ENCODE assay signal across 9 mouse cellular contexts in the genomic region with DNA sequence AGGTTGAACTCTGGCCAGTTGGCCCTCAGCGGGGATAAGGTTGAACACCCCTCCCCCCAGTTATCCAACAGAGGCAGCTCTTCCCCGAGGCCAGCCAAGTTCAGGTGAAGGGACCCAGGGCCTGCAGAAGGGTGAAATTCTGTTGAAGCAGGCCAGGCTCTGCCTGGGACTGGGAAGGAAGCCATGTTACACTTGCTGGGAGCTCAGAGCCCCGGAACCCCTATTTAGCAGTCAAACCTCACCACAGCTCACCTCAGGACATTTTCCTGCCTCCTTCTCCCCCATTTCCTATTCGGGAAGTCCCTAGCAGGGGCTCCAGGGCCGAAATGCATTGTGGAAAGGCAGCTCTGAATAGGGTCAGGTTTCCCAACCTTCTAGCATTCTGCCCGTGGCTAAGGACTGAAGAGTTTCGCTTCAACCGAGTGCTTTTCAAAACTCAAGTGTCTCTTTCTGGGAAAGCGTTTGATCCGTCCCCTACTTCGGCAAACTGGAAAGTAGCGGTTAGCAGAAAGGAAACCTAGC. TPM values are rescaled to one million over a fixed set of nuclear protein-coding genes. Genes with fewer than 3 reads are reported as not detected.
A peak's percentile ranks its signal among the peaks of the same experiment; 100 is the strongest.
DNase-seq lines count a peak whose midpoint lies in the region; ATAC-seq lines count a peak whose summit lies in the region.
"Had no signal": no experiment of that assay in that cellular context is flagged by ENCODE, and none has a peak within 500 bp of the region (broad histone marks: within the 10 kb centered on the region; RNA-seq: fewer than 3 reads in every experiment).

No protein-coding gene starts in this region.

- intact Hi-C loops in gastrocnemius, postnatal 36 days (cut with DNase I), result loop anchor here (10.0 kb wide), 1 partner anchor 502 kb away; no protein-coding TSS in a partner anchor

- no peak overlapping the region for H3K27ac ChIP-seq in heart, embryonic 12.5 days (ENCODE audit: poor library complexity, severe bottlenecking)
- H3K27ac ChIP-seq in hindbrain, embryonic 11.5 days (ENCODE audit: low read depth, low read length), result peak overlapping the region; percentile 80
- no peak overlapping the region for H3K27ac ChIP-seq in limb, embryonic 12.5 days
- H3K27ac ChIP-seq in midbrain, embryonic 15.5 days, result peak overlapping the region; percentile 73

- H3K36me3 ChIP-seq in heart, embryonic 12.5 days, result no peaks in the 10 kb centered on the region
- no peaks in the 10 kb centered on the region for H3K36me3 ChIP-seq in hindbrain, embryonic 11.5 days (ENCODE audit: control insufficient read depth, insufficient read depth, low read length)
- no peaks in the 10 kb centered on the region for H3K36me3 ChIP-seq in limb, embryonic 12.5 days
- H3K36me3 ChIP-seq in midbrain, embryonic 15.5 days (replicated peaks), result no peaks in the 10 kb centered on the region

- H3K4me3 ChIP-seq in heart, embryonic 12.5 days, result peak overlapping the region; percentile 38; the same call in 1 of the 2 replicates
- H3K4me3 ChIP-seq in hindbrain, embryonic 11.5 days (ENCODE audit: low read depth, low read length), result peak overlapping the region; percentile 26
- H3K4me3 ChIP-seq in limb, embryonic 12.5 days (replicated peaks), result 0 out of 2 replicates have a peak overlapping the region, but pooled peaks have one; percentile 0
- H3K4me3 ChIP-seq in midbrain, embryonic 15.5 days, result peak overlapping the region; percentile 28

- no peak for ATAC-seq in heart, embryonic 12.5 days (ENCODE audit: insufficient number of reproducible peaks, low FRiP score)
- no peak for ATAC-seq in hindbrain, embryonic 11.5 days (ENCODE audit: low FRiP score)
- no peak for ATAC-seq in limb, embryonic 12.5 days (ENCODE audit: insufficient number of reproducible peaks, insufficient read depth, low FRiP score, low TSS enrichment, low read depth)
- no peak for ATAC-seq in midbrain, embryonic 15.5 days (replicated peaks)

- no peaks in the 10 kb centered on the region for H3K9me3 ChIP-seq in heart, embryonic 12.5 days (replicated peaks)
- H3K9me3 ChIP-seq in hindbrain, embryonic 11.5 days (ENCODE audit: control insufficient read depth, low read length), result no peaks in the 10 kb centered on the region
- H3K9me3 ChIP-seq in limb, embryonic 12.5 days, result no peaks in the 10 kb centered on the region
- no peaks in the 10 kb centered on the region for H3K9me3 ChIP-seq in midbrain, embryonic 15.5 days

- peaks cover 66% of the 10 kb centered on the region for H3K27me3 ChIP-seq in heart, embryonic 12.5 days (replicated peaks)
- H3K27me3 ChIP-seq in hindbrain, embryonic 11.5 days (ENCODE audit: control insufficient read depth, insufficient read depth, low read length), result peaks cover 11% of the 10 kb centered on the region; the same call in 1 of the 2 replicates
- H3K27me3 ChIP-seq in limb, embryonic 12.5 days, result peaks cover 99% of the 10 kb centered on the region
- peaks cover 25% of the 10 kb centered on the region for H3K27me3 ChIP-seq in midbrain, embryonic 15.5 days (replicated peaks)

- no peak for DNase-seq in heart, postnatal 4 days
- peak; percentile 58 for DNase-seq in hindbrain, embryonic 11.5 days (ENCODE audit: low spot score)
- DNase-seq in gastrocnemius, adult 8-10 months (ENCODE audit: low spot score in 2 of 2), result no peak
- no peak for DNase-seq in layer of hippocampus, adult 11-12 months (ENCODE audit: low spot score)
- no peak for DNase-seq in gastrocnemius, postnatal 36 days
- DNase-seq: cerebellum, adult 11-12 months had no signal

- H3K4me1 ChIP-seq in heart, embryonic 12.5 days (replicated peaks), result peaks cover 37% of the 10 kb centered on the region
- peaks cover 12% of the 10 kb centered on the region for H3K4me1 ChIP-seq in hindbrain, embryonic 11.5 days (replicated peaks; ENCODE audit: control insufficient read depth, insufficient read depth, low read length)
- H3K4me1 ChIP-seq in limb, embryonic 12.5 days (replicated peaks), result peaks cover 37% of the 10 kb centered on the region
- H3K4me1 ChIP-seq in midbrain, embryonic 15.5 days, result peaks cover 53% of the 10 kb centered on the region

- WGBS in heart, embryonic 12.5 days, result 15% methylated on average over 12 of the region's 12 CpGs
- 7% methylated on average over 12 of the region's 12 CpGs for WGBS in hindbrain, embryonic 11.5 days
- WGBS in limb, embryonic 12.5 days, result 7% methylated on average over 12 of the region's 12 CpGs
- WGBS in midbrain, embryonic 15.5 days, result 15% methylated on average over 12 of the region's 12 CpGs

- no peak overlapping the region for H3K9ac ChIP-seq in heart, embryonic 12.5 days
- peak overlapping the region; percentile 21; the same call in 1 of the 2 replicates for H3K9ac ChIP-seq in hindbrain, embryonic 11.5 days (ENCODE audit: low read depth, low read length)
- H3K9ac ChIP-seq in limb, embryonic 12.5 days (replicated peaks), result peak overlapping the region; percentile 18; the same call in 1 of the 2 replicates
- peak overlapping the region; percentile 31; the same call in 1 of the 2 replicates for H3K9ac ChIP-seq in midbrain, embryonic 15.5 days

- H3K4me2 ChIP-seq in heart, embryonic 12.5 days, result peak overlapping the region; percentile 74
- H3K4me2 ChIP-seq in hindbrain, embryonic 11.5 days (replicated peaks; ENCODE audit: low read depth, low read length), result peak overlapping the region; percentile 84
- peak overlapping the region; percentile 52 for H3K4me2 ChIP-seq in limb, embryonic 12.5 days
- H3K4me2 ChIP-seq in midbrain, embryonic 15.5 days, result peak overlapping the region; percentile 49

RNA-seq across cellular contexts. Expression of gene Irx3, which starts 4.9 kb away (rescaled TPM):
- polyA plus RNA-seq in heart, embryonic 12.5 days (2016; fragmentation: Nextera tagmentation; extraction: Ambion mirVana), result 19.0 and 21.7 TPM in 2 replicates
- total RNA-seq in heart, postnatal 4 days (2021), result 10 to 100 TPM; 24.0 to 29.3 TPM
- 26.2 and 28.1 TPM in 2 replicates for polyA plus RNA-seq in hindbrain, embryonic 11.5 days (2014; fragmentation: Nextera tagmentation; extraction: Ambion mirVana)
- polyA plus RNA-seq in limb, embryonic 12.5 days (2016; fragmentation: Nextera tagmentation; extraction: Ambion mirVana), result 8.9 and 11.0 TPM in 2 replicates
- 22.1 and 26.1 TPM in 2 replicates for polyA plus RNA-seq in midbrain, embryonic 15.5 days (2015; fragmentation: Nextera tagmentation; extraction: Ambion mirVana)
- 1 to 10 TPM; 2.8 to 4.8 (median 3.3) TPM for total RNA-seq in gastrocnemius, adult 8-10 months (2022)
- total RNA-seq in gastrocnemius, postnatal 36 days (2021), result 1 to 10 TPM in 1 of 2 experiments, under 1 TPM in 1; 0.64 to 1.5 TPM

Comparison
In these comparisons a context has a peak if more than half of its experiments do, and no peak if none do; other contexts are left out.
1. H3K27ac ChIP-seq: peak in hindbrain, embryonic 11.5 days (single experiment) and midbrain, embryonic 15.5 days (single experiment); none in heart, embryonic 12.5 days (single experiment) and limb, embryonic 12.5 days (single experiment).
2. Peak in every context shown above with its lines, with median percentiles within 50 percentile points of each other: H3K4me2 ChIP-seq and H3K4me3 ChIP-seq.